Comparison of ENCODE assay signal across 21 mouse cellular contexts in genomic region chr15:9122989-9123388, GRCm38 (mm10). TPM values are rescaled to one million over a fixed set of nuclear protein-coding genes. Genes with fewer than 3 reads are reported as not detected.
DNase-seq lines count a peak whose midpoint lies in the region; ATAC-seq and TF ChIP-seq lines count a peak whose summit lies in the region.
"Had no signal": no experiment of that assay in that cellular context is flagged by ENCODE, and none has a peak within 500 bp of the region (broad histone marks: within the 10 kb centered on the region; RNA-seq: fewer than 3 reads in every experiment).

No protein-coding gene starts in this region.

- no peak overlapping the region for H3K4me3 ChIP-seq in heart, adult 2 months
- no peak overlapping the region for H3K4me3 ChIP-seq in spleen, adult 2 months (ENCODE audit: extremely low read depth, insufficient read depth, insufficient read length)
- no peak overlapping the region for H3K4me3 ChIP-seq in left cerebral cortex, adult 2 months
- H3K4me3 ChIP-seq: embryonic facial prominence, embryonic 15.5 days; erythroblast, embryonic 14.5 days; forebrain, embryonic 10.5 days; heart, embryonic 15.5 days; hindbrain, embryonic 13.5 days had no signal

- H3K27me3 ChIP-seq in heart, adult 2 months (ENCODE audit: control insufficient read depth, insufficient read depth, low read length) = no peaks in the 10 kb centered on the region
- no peaks in the 10 kb centered on the region for H3K27me3 ChIP-seq in spleen, adult 2 months (ENCODE audit: control insufficient read depth, insufficient read depth, low read length)
- H3K27me3 ChIP-seq: embryonic facial prominence, embryonic 15.5 days; heart, embryonic 15.5 days; hindbrain, embryonic 13.5 days had no signal

- no peak overlapping the region for H3K27ac ChIP-seq in heart, adult 2 months
- peak overlapping the region; percentile 58; the same call in 1 of the 2 replicates for H3K27ac ChIP-seq in spleen, adult 2 months (ENCODE audit: insufficient read depth, low read length)
- no peak overlapping the region for H3K27ac ChIP-seq in left cerebral cortex, adult 2 months
- H3K27ac ChIP-seq: embryonic facial prominence, embryonic 15.5 days; forebrain, embryonic 10.5 days; heart, embryonic 15.5 days; hindbrain, embryonic 13.5 days; hindbrain, postnatal 0 days had no signal

- WGBS in heart, adult 2 months = 71% methylated on average over 4 of the region's 4 CpGs
- 54% methylated on average over 4 of the region's 4 CpGs for WGBS in spleen, adult 2 months

- no peaks in the 10 kb centered on the region for H3K36me3 ChIP-seq in heart, adult 2 months (ENCODE audit: control insufficient read depth, insufficient read depth, low read length)
- peaks cover 5% of the 10 kb centered on the region for H3K36me3 ChIP-seq in spleen, adult 2 months (ENCODE audit: control insufficient read depth, insufficient read depth, low read length)

- H3K9ac ChIP-seq in heart, adult 2 months (ENCODE audit: low read depth, low read length) = no peak overlapping the region
- H3K9ac ChIP-seq: embryonic facial prominence, embryonic 15.5 days; heart, embryonic 15.5 days; hindbrain, embryonic 13.5 days had no signal

- TF ChIP-seq POLR2A in heart, adult 2 months (IDR thresholded peaks at IDR 0.05; ENCODE audit: insufficient read depth, low read depth, low read length) = no peak
- no peak for TF ChIP-seq POLR2A in spleen, adult 2 months (IDR thresholded peaks at IDR 0.05; ENCODE audit: low read depth, low read length)

- H3K4me1 ChIP-seq in heart, adult 2 months (ENCODE audit: control insufficient read depth, insufficient read depth, low read length) = no peaks in the 10 kb centered on the region
- no peaks in the 10 kb centered on the region for H3K4me1 ChIP-seq in spleen, adult 2 months (ENCODE audit: control insufficient read depth, insufficient read depth, insufficient read length)
- H3K4me1 ChIP-seq: embryonic facial prominence, embryonic 15.5 days; forebrain, embryonic 10.5 days; heart, embryonic 15.5 days; hindbrain, embryonic 13.5 days had no signal

- peak; percentile 83 for ATAC-seq in megakaryocyte, adult 5-6 weeks (ENCODE audit: poor library complexity, severe bottlenecking)
- ATAC-seq: forebrain, embryonic 14.5 days; hindbrain, postnatal 0 days had no signal

- no peaks in the 10 kb centered on the region for H3K79me2 ChIP-seq in heart, adult 2 months (replicated peaks; ENCODE audit: control insufficient read depth, insufficient read depth, low read length)

- no peak for TF ChIP-seq EP300 in heart, adult 2 months (IDR thresholded peaks at IDR 0.05; ENCODE audit: insufficient read depth, low read depth, low read length)

- TF ChIP-seq CTCF in heart, adult 2 months (IDR thresholded peaks at IDR 0.05) = no peak
- no peak for TF ChIP-seq CTCF in spleen, adult 2 months (IDR thresholded peaks at IDR 0.05; ENCODE audit: extremely low read depth, insufficient read depth, insufficient read length, insufficient replicate concordance)
- TF ChIP-seq CTCF in left cerebral cortex, adult 2 months (IDR thresholded peaks at IDR 0.05) = no peak

- intact Hi-C loops in heart, adult 2 months (cut with DNase I) = no loop called here
- intact Hi-C loops in left cerebral cortex, adult 2 months (cut with DNase I) = no loop called here

- peak; percentile 23 for DNase-seq in heart, adult 8-10 months (ENCODE audit: low spot score)
- DNase-seq in heart, adult 2 months = no peak
- DNase-seq in spleen, adult 2 months (ENCODE audit: low read depth in 1 of 2, low spot score in 2 of 2) = no peak
- no peak for DNase-seq in spleen, adult 12 weeks (ENCODE audit: low spot score)
- DNase-seq in left cerebral cortex, adult 2 months (ENCODE audit: extremely low spot score in 1 of 2, low spot score in 2 of 2) = no peak
- DNase-seq in kidney, postnatal 4 days = no peak
- DNase-seq in gastrocnemius, postnatal 4 days (ENCODE audit: low spot score in 2 of 2) = no peak
- DNase-seq: adrenal gland, adult 2 months; adrenal gland, postnatal 25 days; cerebellum, postnatal 14 days; embryo, embryonic 11 days; gastrocnemius, postnatal 36 days; heart, postnatal 14 days had no signal

RNA-seq across cellular contexts. Expression of gene Lmbrd2, which starts 17.4 kb away (rescaled TPM):
- 10 to 100 TPM; 12.8 to 14.6 (median 13.6) TPM for total RNA-seq in heart, adult 8-10 months (2022)
- 10 to 100 TPM; 12.4 to 14.0 TPM for total RNA-seq in heart, adult 2 months (2021)
- polyA plus RNA-seq in heart, adult 2 months (2012; rRNA removed) = 5.5 and 12.2 TPM in 2 replicates
- polyA plus RNA-seq in spleen, adult 2 months (2012; rRNA removed) = 5.4 and 5.6 TPM in 2 replicates
- total RNA-seq in megakaryocyte, adult 5-6 weeks (2015) = 12.9 and 17.3 TPM in 2 replicates
- 10.0 and 11.2 TPM in 2 replicates for total RNA-seq in megakaryocyte, adult 5-6 weeks (2017)
- 10 to 100 TPM; 64.0 to 72.3 TPM for total RNA-seq in left cerebral cortex, adult 2 months (2021)
- total RNA-seq in gastrocnemius, postnatal 4 days (2021) = 10 to 100 TPM; 17.9 to 18.0 TPM

RNA-seq across cellular contexts. Expression of gene Skp2, which starts 32.2 kb away (rescaled TPM):
- under 1 TPM; 0.28 to 0.55 (median 0.40) TPM for total RNA-seq in heart, adult 8-10 months (2022)
- total RNA-seq in heart, adult 2 months (2021) = under 1 TPM; 0.50 to 0.73 TPM
- 0.57 and 0.70 TPM in 2 replicates for polyA plus RNA-seq in heart, adult 2 months (2012; rRNA removed)
- polyA plus RNA-seq in spleen, adult 2 months (2012; rRNA removed) = 2.5 TPM in 2 replicates
- total RNA-seq in megakaryocyte, adult 5-6 weeks (2015) = 17.1 and 17.5 TPM in 2 replicates
- total RNA-seq in megakaryocyte, adult 5-6 weeks (2017) = 16.4 and 17.7 TPM in 2 replicates
- total RNA-seq in left cerebral cortex, adult 2 months (2021) = 1 to 10 TPM; 5.0 to 5.5 TPM
- total RNA-seq in gastrocnemius, postnatal 4 days (2021) = 10 to 100 TPM; 19.8 to 20.1 TPM

RNA-seq across cellular contexts. Expression of gene Nadk2, which starts 51.9 kb away (rescaled TPM):
- total RNA-seq in heart, adult 8-10 months (2022) = 10 to 100 TPM; 71.5 to 94.8 (median 72.6) TPM
- total RNA-seq in heart, adult 2 months (2021) = 10 to 100 TPM; 61.4 to 74.8 TPM
- polyA plus RNA-seq in heart, adult 2 months (2012; rRNA removed) = 20.9 and 47.6 TPM in 2 replicates
- 11.6 and 12.9 TPM in 2 replicates for polyA plus RNA-seq in spleen, adult 2 months (2012; rRNA removed)
- total RNA-seq in megakaryocyte, adult 5-6 weeks (2015) = 25.7 and 32.3 TPM in 2 replicates
- total RNA-seq in megakaryocyte, adult 5-6 weeks (2017) = 30.0 and 31.3 TPM in 2 replicates
- total RNA-seq in left cerebral cortex, adult 2 months (2021) = 10 to 100 TPM; 46.4 to 49.9 TPM
- total RNA-seq in gastrocnemius, postnatal 4 days (2021) = 10 to 100 TPM; 34.1 to 34.5 TPM
